Mouse (Mus musculus) cerebellum, adult 2 months (tissue): ENCODE data around the gene Tmem106c.

Source experiments
- CTCF ChIP-seq: fragments of 200-500 bp; IDR thresholded peaks from 2 replicates; pipeline ENCODE4 v1.5.1; 2011; ENCODE audit warnings: low read depth, mild to moderate bottlenecking, control low read depth, low read length, moderate library complexity, borderline replicate concordance; ENCODE audit not compliant: insufficient read depth
- POLR2A ChIP-seq: fragments of 200-500 bp; IDR thresholded peaks from 2 replicates; pipeline ENCODE4 v1.6.1; 2011; ENCODE audit warnings: low read length, control low read depth, borderline replicate concordance; ENCODE audit not compliant: insufficient read depth

- no peak for TF ChIP-seq POLR2A
- no peak for TF ChIP-seq CTCF
Observed at GRCm38 (mm10) chr15:97990721-97991120, 26.7 kb downstream of the Tmem106c start.
